Mouse (Mus musculus) limb, embryonic 15.5 days (tissue): ENCODE measurements around the gene Ahctf1. TPM values are rescaled to one million over a fixed set of nuclear protein-coding genes. Genes with fewer than 3 reads are reported as not detected.
"Not testable (repeated sequence)": the region's sequence is repeated elsewhere in the genome, so short reads cannot be mapped to it uniquely, and the experiment has no call there.

Source experiments
- ATAC-seq: fragments of 200-750 bp; cut with Nextera tagmentation; 2 replicates; pipeline ENCODE4 v1.8.0; 2017; ENCODE audit warnings: low read depth, moderate TSS enrichment; ENCODE audit not compliant: insufficient number of reproducible peaks, low FRiP score, low TSS enrichment
- H3K27ac ChIP-seq: fragments of 300-500 bp; sonication (generic); 2 replicates; pipeline ENCODE4 v1.5.1; 2015; ENCODE audit warnings: moderate library complexity, mild to moderate bottlenecking, inconsistent platforms
- H3K27me3 ChIP-seq: fragments of 300-500 bp; sonication (generic); 2 replicates; pipeline ENCODE4 v1.6.1; 2015; ENCODE audit warnings: inconsistent platforms
- H3K36me3 ChIP-seq: fragments of 300-500 bp; sonication (generic); 2 replicates; pipeline ENCODE4 v1.6.1; 2015; ENCODE audit warnings: inconsistent platforms
- H3K4me1 ChIP-seq: fragments of 300-500 bp; sonication (generic); 2 replicates; pipeline ENCODE4 v1.6.1; 2015; ENCODE audit warnings: inconsistent platforms
- H3K4me2 ChIP-seq: fragments of 300-500 bp; sonication (generic); 2 replicates; pipeline ENCODE4 v1.6.1; 2015; ENCODE audit warnings: mild to moderate bottlenecking, inconsistent platforms
- H3K4me3 ChIP-seq: fragments of 300-500 bp; sonication (generic); 2 replicates; pipeline ENCODE4 v1.5.1; 2015; ENCODE audit warnings: mild to moderate bottlenecking, inconsistent platforms
- H3K9ac ChIP-seq: fragments of 300-500 bp; sonication (generic); 2 replicates; pipeline ENCODE4 v1.6.1; 2015; ENCODE audit warnings: inconsistent platforms
- H3K9me3 ChIP-seq: fragments of 300-500 bp; sonication (generic); 2 replicates; pipeline ENCODE4 v1.6.1; 2016; ENCODE audit warnings: inconsistent platforms
- WGBS: fragments of 180-500 bp; shearing (Covaris S2); methylation state at CpG from one replicate; pipeline ENCODE4 v1.1.7; 2015; 5-methylcytosine and 5-hydroxymethylcytosine counted together
- polyA plus RNA-seq: library from polyadenylated mRNA; unstranded; fragments of >200 nt; fragmentation: Nextera tagmentation; extraction: Ambion mirVana; gene quantifications from 2 replicates; pipeline ENCODE4 v1.2.1, GENCODE M21; 2015

Ahctf1 gene
- polyA plus RNA-seq, 1 experiment from 2014 or later, result 20.6 TPM

DNA sequence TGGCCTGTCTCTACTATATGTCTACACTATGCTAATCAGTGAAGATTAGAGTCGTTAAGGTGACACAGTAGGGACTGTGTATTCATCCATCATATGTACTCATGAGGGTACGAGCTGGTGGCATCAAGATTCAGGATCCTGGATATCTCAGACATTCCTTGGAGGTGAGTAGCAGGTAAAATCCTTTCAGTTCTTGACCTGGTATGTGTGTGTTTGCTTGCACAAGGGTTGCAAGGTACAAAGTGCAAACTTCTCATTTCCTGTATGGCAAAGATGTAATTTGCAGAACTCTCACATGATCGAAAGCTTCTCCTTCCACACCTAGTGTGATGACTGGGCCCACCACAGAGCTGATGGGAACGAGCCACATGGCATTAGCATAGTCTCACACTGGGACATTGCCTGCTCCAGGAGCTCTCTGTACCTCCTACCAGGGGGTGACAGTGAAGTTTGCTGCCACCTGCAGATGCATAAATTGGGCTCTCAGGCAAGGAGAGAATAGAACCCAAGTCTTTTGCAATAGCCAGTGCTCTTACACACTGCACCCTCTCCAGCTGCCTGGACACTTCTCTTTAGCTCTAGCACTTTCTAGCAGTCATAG is 59.8 kb downstream of the Ahctf1 start:
- Histone ChIP-seq H3K27ac (no peak overlapping the region), H3K27me3 (no peaks in the 10 kb centered on the region), H3K9me3 (no peaks in the 10 kb centered on the region), H3K4me3 (no peak overlapping the region), H3K4me2 (no peak overlapping the region), H3K4me1 (no peaks in the 10 kb centered on the region), H3K9ac (no peak overlapping the region), H3K36me3 (peaks cover 49% of the 10 kb centered on the region)
- ATAC-seq, result no peak
- WGBS, result 83% methylated on average over 4 of the region's 4 CpGs

DNA sequence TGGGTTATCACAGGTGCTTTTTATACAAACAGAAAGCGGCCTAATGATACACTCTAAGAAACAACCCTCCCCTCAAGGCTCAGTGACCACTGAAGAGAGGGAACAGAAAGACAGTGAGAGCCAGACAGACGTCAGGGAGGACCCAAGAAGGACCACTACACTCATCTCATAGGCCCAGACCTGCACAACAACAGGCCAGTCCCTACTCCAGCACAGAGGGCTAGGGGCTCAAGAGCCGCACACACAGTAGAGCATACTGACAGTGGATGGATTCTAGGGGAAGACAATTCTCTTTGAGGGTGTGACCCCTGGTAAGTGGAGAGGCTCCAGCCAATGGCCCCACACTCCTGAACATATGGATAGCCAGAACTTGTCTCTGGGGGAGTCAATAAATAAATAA is 67.0 kb downstream of the Ahctf1 start:
- no peaks in the 10 kb centered on the region for H3K36me3 ChIP-seq
- H3K4me1 ChIP-seq, result no peaks in the 10 kb centered on the region
- H3K27ac ChIP-seq, result no peak overlapping the region
- H3K9me3 ChIP-seq, result no peaks in the 10 kb centered on the region
- no peak overlapping the region for H3K4me3 ChIP-seq
- H3K4me2 ChIP-seq, result no peak overlapping the region
- H3K27me3 ChIP-seq, result no peaks in the 10 kb centered on the region
- no peak for ATAC-seq
- 83% methylated on average over 3 of the region's 3 CpGs for WGBS
- H3K9ac ChIP-seq, result no peak overlapping the region

- no peaks in the 10 kb centered on the region for H3K4me1 ChIP-seq
- H3K4me2 ChIP-seq, result no peak overlapping the region
- H3K9me3 ChIP-seq, result no peaks in the 10 kb centered on the region
- 34% methylated on average over 15 of the region's 15 CpGs for WGBS
- ATAC-seq, result no peak
- no peak overlapping the region for H3K4me3 ChIP-seq
- no peaks in the 10 kb centered on the region for H3K36me3 ChIP-seq
- no peak overlapping the region for H3K9ac ChIP-seq
- no peaks in the 10 kb centered on the region for H3K27me3 ChIP-seq
- H3K27ac ChIP-seq, result no peak overlapping the region
Measured at GRCm38 (mm10) chr1:179734500-179735474, 68.7 kb downstream of the Ahctf1 start.

DNA sequence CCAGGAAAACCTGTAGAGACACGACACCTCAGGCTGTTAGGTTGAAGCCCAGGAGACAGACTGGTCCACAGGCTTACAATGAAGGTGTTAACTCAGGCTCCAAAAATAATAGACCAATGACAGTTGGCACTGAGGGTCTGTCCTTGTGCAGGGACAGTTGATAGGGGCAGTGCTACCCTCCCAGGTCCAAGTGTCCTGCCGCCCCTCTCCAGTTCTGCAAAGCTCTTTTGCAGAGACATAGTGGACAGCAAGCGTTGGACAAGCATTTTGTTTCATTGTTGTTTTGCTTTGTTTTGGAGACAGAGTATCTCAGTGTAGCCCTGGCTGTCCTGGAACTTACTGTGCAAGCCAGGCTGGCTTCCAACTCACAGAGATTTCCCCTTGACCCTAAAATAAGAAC is 72.1 kb downstream of the Ahctf1 start:
- 87% methylated on average over 3 of the region's 3 CpGs for WGBS
- Histone ChIP-seq H3K9me3 (no peaks in the 10 kb centered on the region), H3K36me3 (no peaks in the 10 kb centered on the region), H3K4me3 (no peak overlapping the region), H3K9ac (no peak overlapping the region), H3K4me2 (no peak overlapping the region), H3K27ac (no peak overlapping the region), H3K27me3 (no peaks in the 10 kb centered on the region), H3K4me1 (no peaks in the 10 kb centered on the region)
- no peak for ATAC-seq

DNA sequence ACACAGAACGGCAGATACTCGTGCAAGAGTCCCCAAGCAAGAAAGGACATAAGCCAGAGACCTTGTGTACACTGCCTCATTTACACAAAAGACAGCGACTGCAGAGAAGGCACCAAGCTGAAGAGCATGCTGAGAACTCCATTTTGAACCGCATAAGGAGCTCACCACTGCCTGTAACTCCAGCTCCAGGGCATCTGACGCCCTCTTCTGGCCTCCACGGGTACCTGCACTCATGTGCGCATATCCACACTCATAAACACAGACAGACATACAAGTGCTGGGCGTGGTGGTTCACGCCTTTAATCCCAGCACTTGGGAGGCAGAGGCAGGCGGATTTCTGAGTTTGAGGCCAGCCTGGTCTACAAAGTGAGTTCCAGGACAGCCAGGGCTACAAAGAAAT is 74.8 kb downstream of the Ahctf1 start:
- ATAC-seq, result no peak
- H3K4me3 ChIP-seq, result no peak overlapping the region
- H3K27ac ChIP-seq, result no peak overlapping the region
- no peaks in the 10 kb centered on the region for H3K9me3 ChIP-seq
- no peak overlapping the region for H3K4me2 ChIP-seq
- H3K4me1 ChIP-seq, result no peaks in the 10 kb centered on the region
- H3K27me3 ChIP-seq, result no peaks in the 10 kb centered on the region
- 87% methylated on average over 10 of the region's 10 CpGs for WGBS
- H3K9ac ChIP-seq, result no peak overlapping the region
- H3K36me3 ChIP-seq, result no peaks in the 10 kb centered on the region

GRCm38 (mm10) chr1:179722811-179723469 is 80.5 kb downstream of the Ahctf1 start:
- H3K9me3 ChIP-seq, result no peaks in the 10 kb centered on the region
- H3K36me3 ChIP-seq, result no peaks in the 10 kb centered on the region
- no peak overlapping the region for H3K9ac ChIP-seq
- H3K4me3 ChIP-seq, result no peak overlapping the region
- H3K4me2 ChIP-seq, result no peak overlapping the region
- H3K27ac ChIP-seq, result no peak overlapping the region
- H3K4me1 ChIP-seq, result no peaks in the 10 kb centered on the region
- 63% methylated on average over 8 of the region's 8 CpGs for WGBS
- no peak for ATAC-seq
- no peaks in the 10 kb centered on the region for H3K27me3 ChIP-seq

DNA sequence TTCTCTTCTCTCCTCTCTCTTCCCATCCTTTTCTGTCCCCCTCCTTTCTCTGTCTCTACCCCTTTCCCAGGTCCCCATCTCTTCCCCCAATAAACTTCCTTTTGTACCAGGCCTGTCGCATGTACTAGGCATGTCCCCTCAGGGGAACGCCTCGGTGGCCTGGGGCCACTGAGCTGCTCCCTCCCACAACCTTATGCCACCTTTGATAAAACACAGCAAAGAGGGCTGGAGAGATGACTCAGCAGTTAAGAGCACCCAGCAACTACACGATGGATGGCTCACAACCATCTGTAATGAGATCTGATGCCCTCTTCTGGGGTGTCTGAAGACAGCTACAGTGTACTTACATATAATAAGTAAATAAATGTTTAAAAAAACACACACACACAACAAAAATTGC is 87.7 kb downstream of the Ahctf1 start:
- H3K4me3 ChIP-seq, result no peak overlapping the region
- WGBS, result 86% methylated on average over 4 of the region's 4 CpGs
- no peak for ATAC-seq

DNA sequence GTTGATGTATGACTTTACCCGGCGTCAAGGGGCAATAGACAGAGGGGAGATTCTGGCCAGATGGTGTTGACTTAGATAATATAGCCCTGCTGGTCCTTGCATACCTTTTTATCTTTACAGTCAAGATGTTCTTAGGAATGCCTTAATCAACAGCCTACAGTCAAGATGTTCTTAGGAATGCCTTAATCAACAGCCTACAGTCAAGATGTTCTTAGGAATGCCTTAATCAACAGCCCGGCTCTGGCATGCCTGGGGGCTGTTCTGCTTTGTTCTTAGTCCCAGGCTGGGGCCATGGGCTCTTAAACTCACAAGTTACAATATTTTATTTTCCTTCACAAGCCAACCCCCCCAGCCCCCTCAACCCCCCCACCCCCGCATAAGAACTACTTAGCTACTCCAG is 88.2 kb downstream of the Ahctf1 start:
- not testable (repeated sequence) for H3K9me3 ChIP-seq, H3K4me3 ChIP-seq, ATAC-seq, H3K4me2 ChIP-seq, H3K27ac ChIP-seq, H3K9ac ChIP-seq, H3K4me1 ChIP-seq, H3K36me3 ChIP-seq, H3K27me3 ChIP-seq
- 77% methylated on average over 4 of the region's 4 CpGs for WGBS

More for the DNA sequence above, 87.7 kb downstream of the Ahctf1 start:
- H3K9me3 ChIP-seq, result no peaks in the 10 kb centered on the region
- H3K4me1 ChIP-seq, result no peaks in the 10 kb centered on the region
- H3K9ac ChIP-seq, result no peak overlapping the region
- no peak overlapping the region for H3K4me2 ChIP-seq
- H3K36me3 ChIP-seq, result no peaks in the 10 kb centered on the region
- H3K27ac ChIP-seq, result no peak overlapping the region
- no peaks in the 10 kb centered on the region for H3K27me3 ChIP-seq

- no peak overlapping the region for H3K4me3 ChIP-seq
- no peak overlapping the region for H3K27ac ChIP-seq
- no peak overlapping the region for H3K4me2 ChIP-seq
- H3K9ac ChIP-seq, result no peak overlapping the region
- 87% methylated on average over 3 of the region's 3 CpGs for WGBS
- no peak for ATAC-seq
- H3K27me3 ChIP-seq, result no peaks in the 10 kb centered on the region
- H3K9me3 ChIP-seq, result no peaks in the 10 kb centered on the region
- H3K4me1 ChIP-seq, result peaks cover 5% of the 10 kb centered on the region; the same call in 1 of the 2 replicates
- H3K36me3 ChIP-seq, result no peaks in the 10 kb centered on the region
Measured at GRCm38 (mm10) chr1:179713367-179713766, 90.1 kb downstream of the Ahctf1 start.

DNA sequence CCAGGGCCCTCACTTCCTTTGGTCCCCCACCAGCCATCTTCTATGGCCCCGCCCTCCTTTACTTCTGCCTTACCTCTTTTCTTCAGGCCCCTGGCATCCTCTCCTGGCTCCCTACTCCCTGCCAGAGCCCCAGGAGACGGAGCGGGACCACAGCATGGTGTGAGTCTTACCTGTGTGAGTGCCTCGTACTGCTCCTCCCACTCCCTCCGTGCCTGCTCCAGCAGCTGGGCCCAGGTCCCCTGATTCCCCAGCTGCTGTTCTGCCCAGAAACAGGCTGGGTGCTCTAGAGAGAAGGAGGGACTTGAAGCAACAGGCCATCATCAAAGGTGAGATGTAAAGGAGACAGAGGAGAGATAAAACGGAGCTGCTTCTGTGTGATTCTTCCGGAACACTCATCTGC is 90.8 kb downstream of the Ahctf1 start:
- WGBS, result 80% methylated on average over 7 of the region's 7 CpGs
- H3K4me1 ChIP-seq, result peaks cover 5% of the 10 kb centered on the region; the same call in 1 of the 2 replicates
- no peak for ATAC-seq
- H3K9me3 ChIP-seq, result no peaks in the 10 kb centered on the region
- H3K4me2 ChIP-seq, result no peak overlapping the region
- H3K27ac ChIP-seq, result no peak overlapping the region
- no peak overlapping the region for H3K9ac ChIP-seq
- no peaks in the 10 kb centered on the region for H3K36me3 ChIP-seq
- H3K4me3 ChIP-seq, result no peak overlapping the region
- no peaks in the 10 kb centered on the region for H3K27me3 ChIP-seq

- no peak overlapping the region for H3K27ac ChIP-seq
- 80% methylated on average over 5 of the region's 5 CpGs for WGBS
- ATAC-seq, result no peak
- no peaks in the 10 kb centered on the region for H3K27me3 ChIP-seq
- H3K9ac ChIP-seq, result no peak overlapping the region
- H3K4me1 ChIP-seq, result peaks cover 5% of the 10 kb centered on the region; the same call in 1 of the 2 replicates
- H3K36me3 ChIP-seq, result no peaks in the 10 kb centered on the region
- no peak overlapping the region for H3K4me2 ChIP-seq
- H3K9me3 ChIP-seq, result no peaks in the 10 kb centered on the region
- no peak overlapping the region for H3K4me3 ChIP-seq
Measured at GRCm38 (mm10) chr1:179710739-179711138, 92.7 kb downstream of the Ahctf1 start.

GRCm38 (mm10) chr1:179709390-179709789 is 94.1 kb downstream of the Ahctf1 start:
- H3K27me3 ChIP-seq, result no peaks in the 10 kb centered on the region
- no peak overlapping the region for H3K9ac ChIP-seq
- no peaks in the 10 kb centered on the region for H3K9me3 ChIP-seq
- ATAC-seq, result 0 out of 2 replicates have a peak, but pooled peaks have one; percentile 62
- H3K4me2 ChIP-seq, result no peak overlapping the region
- peaks cover 5% of the 10 kb centered on the region; the same call in 1 of the 2 replicates for H3K4me1 ChIP-seq
- no peak overlapping the region for H3K27ac ChIP-seq
- no peak overlapping the region for H3K4me3 ChIP-seq
- H3K36me3 ChIP-seq, result no peaks in the 10 kb centered on the region
- 66% methylated on average over 6 of the region's 6 CpGs for WGBS
